In the genomic region with DNA sequence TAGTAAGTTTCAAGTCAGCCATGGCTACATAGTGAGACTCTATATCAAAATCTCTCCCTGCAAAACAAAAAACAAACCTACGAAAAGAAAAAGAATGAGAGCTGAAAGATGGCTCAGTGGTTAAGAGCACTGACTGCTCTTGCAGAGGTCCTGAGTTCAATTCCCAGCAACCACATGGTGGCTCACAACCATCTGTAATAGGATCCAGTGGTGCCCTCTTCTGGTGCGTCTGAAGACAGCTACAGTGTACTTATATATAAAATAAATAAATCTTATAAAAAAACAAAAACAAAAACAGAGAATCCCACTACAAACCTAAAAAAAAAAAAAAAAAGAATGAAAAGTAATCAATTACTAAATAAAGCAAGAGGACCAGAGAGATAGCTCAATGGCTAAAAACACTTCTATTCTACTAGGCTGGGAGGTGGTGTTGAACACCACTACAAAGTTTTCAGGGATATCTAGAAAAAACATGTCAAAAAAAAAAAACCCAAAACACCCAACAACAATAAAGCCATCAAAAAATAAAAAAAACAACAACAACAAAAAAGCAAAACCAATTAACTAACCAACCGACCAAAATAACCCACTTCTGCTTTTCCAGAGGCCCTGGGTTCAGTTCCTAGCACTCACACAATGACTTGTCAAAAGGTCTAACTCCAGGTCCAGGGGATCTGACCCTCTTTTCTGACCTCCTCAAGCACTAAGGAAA, we compare ENCODE assay signal across 18 mouse cellular contexts. TPM values are rescaled to one million over a fixed set of nuclear protein-coding genes. Genes with fewer than 3 reads are reported as not detected.
A peak's percentile ranks its signal among the peaks of the same experiment; 100 is the strongest.
DNase-seq lines count a peak whose midpoint lies in the region; ATAC-seq and TF ChIP-seq lines count a peak whose summit lies in the region.
"Had no signal": no experiment of that assay in that cellular context is flagged by ENCODE, and none has a peak within 500 bp of the region (broad histone marks: within the 10 kb centered on the region; RNA-seq: fewer than 3 reads in every experiment).

No protein-coding gene starts in this region.

- WGBS in lung, postnatal 0 days: 85% methylated on average over 3 of the region's 3 CpGs

- no peaks in the 10 kb centered on the region for H3K27me3 ChIP-seq in lung, postnatal 0 days (replicated peaks; ENCODE audit: insufficient read depth, low read length)
- no peaks in the 10 kb centered on the region for H3K27me3 ChIP-seq in E14TG2a.4 (ENCODE audit: insufficient read depth, low read length)
- H3K27me3 ChIP-seq: CH12.LX; forebrain, embryonic 15.5 days; megakaryocyte, embryonic 14.5 days had no signal

- no peak for ATAC-seq in lung, postnatal 0 days
- ATAC-seq in monocyte, adult 5-6 weeks (replicated peaks; ENCODE audit: insufficient number of reproducible peaks, low FRiP score, low TSS enrichment, poor library complexity, severe bottlenecking): no peak
- ATAC-seq: forebrain, embryonic 15.5 days had no signal

- H3K27ac ChIP-seq in lung, postnatal 0 days (ENCODE audit: low read length): no peak overlapping the region
- H3K27ac ChIP-seq: forebrain, embryonic 15.5 days; heart, embryonic 10.5 days had no signal

- H3K9me3 ChIP-seq in lung, postnatal 0 days (ENCODE audit: low read length): no peaks in the 10 kb centered on the region
- no peaks in the 10 kb centered on the region for H3K9me3 ChIP-seq in E14TG2a.4 (ENCODE audit: low read length)
- H3K9me3 ChIP-seq: forebrain, embryonic 15.5 days; heart, embryonic 10.5 days; megakaryocyte, embryonic 14.5 days had no signal

- no peaks in the 10 kb centered on the region for H3K4me1 ChIP-seq in lung, postnatal 0 days (ENCODE audit: insufficient read depth, low read depth, low read length)
- H3K4me1 ChIP-seq in E14TG2a.4 (replicated peaks; ENCODE audit: low read depth, low read length): no peaks in the 10 kb centered on the region
- H3K4me1 ChIP-seq: forebrain, embryonic 15.5 days; heart, embryonic 10.5 days had no signal

- no peak for TF ChIP-seq EP300 in lung, postnatal 0 days (IDR thresholded peaks at IDR 0.05)

- H3K36me3 ChIP-seq in lung, postnatal 0 days (ENCODE audit: insufficient read depth, low read length): peaks cover 40% of the 10 kb centered on the region
- peaks cover 98% of the 10 kb centered on the region for H3K36me3 ChIP-seq in E14TG2a.4 (ENCODE audit: insufficient read depth, low read length)

- peak; percentile 67 for DNase-seq in heart, adult 11 months
- DNase-seq in heart, adult 18-20 months: no peak
- DNase-seq in lung, postnatal 0 days (ENCODE audit: low spot score): no peak
- DNase-seq in lung, adult 18-20 months: no peak
- peak; percentile 25 for DNase-seq in naive thymus-derived CD4-positive, alpha-beta T cell, adult 2 months (ENCODE audit: low read depth)
- DNase-seq in left cerebral cortex, adult 8-10 months (ENCODE audit: low spot score in 2 of 2): no peak
- DNase-seq: adrenal gland, adult 8-10 months; cerebellum, adult 8-10 months; embryo, embryonic 11 days; heart, postnatal 14 days; liver; lung, postnatal 10 days had no signal

- no peak overlapping the region for H3K4me2 ChIP-seq in lung, postnatal 0 days (replicated peaks; ENCODE audit: low read depth, low read length)
- H3K4me2 ChIP-seq: forebrain, embryonic 15.5 days had no signal

- no peak overlapping the region for H3K9ac ChIP-seq in lung, postnatal 0 days (replicated peaks; ENCODE audit: low read depth)
- H3K9ac ChIP-seq: forebrain, embryonic 15.5 days had no signal

- no peak overlapping the region for H3K4me3 ChIP-seq in lung, postnatal 0 days (ENCODE audit: low read depth, low read length)
- no peak overlapping the region for H3K4me3 ChIP-seq in E14TG2a.4 (replicated peaks; ENCODE audit: low read length)
- H3K4me3 ChIP-seq: forebrain, embryonic 15.5 days; heart, embryonic 10.5 days; megakaryocyte, embryonic 14.5 days had no signal

- peak; percentile 24 for TF ChIP-seq CTCF in lung, postnatal 0 days (IDR thresholded peaks at IDR 0.05)
- 0 out of 2 replicates have a peak, but pooled peaks have one; percentile 9 for TF ChIP-seq CTCF in E14TG2a.4 (conservative IDR thresholded peaks at IDR 0.05; ENCODE audit: low read length)

RNA-seq across cellular contexts. Expression of gene Prpf3, which starts 13.0 kb away (rescaled TPM):
- 10 to 100 TPM; 20.5 to 22.9 TPM for total RNA-seq in heart, adult 18-20 months (2021)
- 14.3 and 16.0 TPM in 2 replicates for polyA plus RNA-seq in lung, postnatal 0 days (2015; fragmentation: Nextera tagmentation; extraction: Ambion mirVana)
- 30.1 to 50.7 TPM (median 32.2 TPM) in 3 replicates for total RNA-seq in monocyte, adult 5-6 weeks (2017)
- 10 to 100 TPM; 25.2 to 36.6 (median 36.3) TPM for total RNA-seq in left cerebral cortex, adult 8-10 months (2022)

RNA-seq across cellular contexts. Expression of gene Rprd2, which starts 24.0 kb away (rescaled TPM):
- total RNA-seq in heart, adult 18-20 months (2021): 10 to 100 TPM; 42.5 to 44.6 TPM
- 12.9 and 14.0 TPM in 2 replicates for polyA plus RNA-seq in lung, postnatal 0 days (2015; fragmentation: Nextera tagmentation; extraction: Ambion mirVana)
- 47.5 to 52.2 TPM (median 48.5 TPM) in 3 replicates for total RNA-seq in monocyte, adult 5-6 weeks (2017)
- total RNA-seq in left cerebral cortex, adult 8-10 months (2022): 10 to 100 TPM; 60.1 to 68.9 (median 62.8) TPM

RNA-seq across cellular contexts. Expression of gene Mrps21, which starts 28.7 kb away (rescaled TPM):
- total RNA-seq in heart, adult 18-20 months (2021): 100 to 1,000 TPM; 323 to 346 TPM
- polyA plus RNA-seq in lung, postnatal 0 days (2015; fragmentation: Nextera tagmentation; extraction: Ambion mirVana): 252 and 273 TPM in 2 replicates
- total RNA-seq in monocyte, adult 5-6 weeks (2017): 241 to 323 TPM (median 321 TPM) in 3 replicates
- total RNA-seq in left cerebral cortex, adult 8-10 months (2022): 100 to 1,000 TPM; 139 to 170 (median 151) TPM

RNA-seq across cellular contexts. Expression of gene Ciart, which starts 39.4 kb away (rescaled TPM):
- total RNA-seq in heart, adult 18-20 months (2021): 1 to 10 TPM; 5.9 TPM
- polyA plus RNA-seq in lung, postnatal 0 days (2015; fragmentation: Nextera tagmentation; extraction: Ambion mirVana): 2.0 and 3.1 TPM in 2 replicates
- 6.4 to 16.6 TPM (median 10.2 TPM) in 3 replicates for total RNA-seq in monocyte, adult 5-6 weeks (2017)
- 10 to 100 TPM; 27.0 to 55.7 (median 48.4) TPM for total RNA-seq in left cerebral cortex, adult 8-10 months (2022)

RNA-seq across cellular contexts. Expression of gene BC028528, which starts 49.1 kb away (rescaled TPM):
- total RNA-seq in heart, adult 18-20 months (2021): 1 to 10 TPM; 7.6 to 9.6 TPM
- polyA plus RNA-seq in lung, postnatal 0 days (2015; fragmentation: Nextera tagmentation; extraction: Ambion mirVana): 247 and 252 TPM in 2 replicates
- 148 to 259 TPM (median 230 TPM) in 3 replicates for total RNA-seq in monocyte, adult 5-6 weeks (2017)
- total RNA-seq in left cerebral cortex, adult 8-10 months (2022): 10 to 100 TPM in 1 of 4 experiments, 1 to 10 TPM in 3; 6.0 to 14.9 (median 8.1) TPM

Comparison
In these comparisons a context has a peak if more than half of its experiments do, and no peak if none do; other contexts are left out.
1. DNase-seq: peak in heart, adult 11 months (single experiment) and naive thymus-derived CD4-positive, alpha-beta T cell, adult 2 months (single experiment); none in heart, adult 18-20 months (0 of 2), lung, postnatal 0 days (single experiment), lung, adult 18-20 months (0 of 2) and left cerebral cortex, adult 8-10 months (0 of 2).